In genomic region chr2:135727925-135728324, GRCm38 (mm10) we compare ENCODE assay signal across 19 mouse cellular contexts.
"Had no signal": no experiment of that assay in that cellular context is flagged by ENCODE, and none has a peak within 500 bp of the region (broad histone marks: within the 10 kb centered on the region; RNA-seq: fewer than 3 reads in every experiment).

No protein-coding gene starts in this region.

- H3K27ac ChIP-seq: limb, embryonic 10.5 days; limb, embryonic 13.5 days; liver, embryonic 12.5 days; liver, embryonic 15.5 days; lung, embryonic 15.5 days; neural tube, embryonic 13.5 days; stomach, embryonic 15.5 days had no signal

- H3K4me3 ChIP-seq: limb, embryonic 10.5 days; limb, embryonic 13.5 days; liver, embryonic 12.5 days; liver, embryonic 15.5 days; lung, embryonic 15.5 days; myocyte; neural tube, embryonic 13.5 days; stomach, embryonic 15.5 days had no signal

- H3K27me3 ChIP-seq: limb, embryonic 13.5 days; liver, embryonic 12.5 days; liver, embryonic 15.5 days; lung, embryonic 15.5 days; neural tube, embryonic 13.5 days; stomach, embryonic 15.5 days had no signal

- H3K9me3 ChIP-seq: limb, embryonic 10.5 days; limb, embryonic 13.5 days; liver, embryonic 12.5 days; liver, embryonic 15.5 days; lung, embryonic 15.5 days; neural tube, embryonic 13.5 days; stomach, embryonic 15.5 days had no signal

- H3K36me3 ChIP-seq: limb, embryonic 10.5 days; limb, embryonic 13.5 days; liver, embryonic 12.5 days; liver, embryonic 15.5 days; lung, embryonic 15.5 days; neural tube, embryonic 13.5 days; stomach, embryonic 15.5 days had no signal

- DNase-seq: kidney, adult 2 months; kidney, postnatal 14 days; kidney, postnatal 4 days; liver; lung, postnatal 10 days; midbrain, embryonic 14.5 days; retina, postnatal 1 day; right cerebral cortex, postnatal 25 days; spleen, adult 18-20 months; thymus, postnatal 25 days had no signal

- ATAC-seq: intestine, postnatal 0 days; liver, embryonic 12.5 days had no signal

- H3K9ac ChIP-seq: limb, embryonic 13.5 days; liver, embryonic 12.5 days; liver, embryonic 15.5 days; lung, embryonic 15.5 days; neural tube, embryonic 13.5 days; stomach, embryonic 15.5 days had no signal

- H3K4me1 ChIP-seq: limb, embryonic 13.5 days; stomach, embryonic 15.5 days had no signal
